Mouse (Mus musculus): Measurements from ENCODE around the gene Hoxc10. TPM values are rescaled to one million over a fixed set of nuclear protein-coding genes. Genes with fewer than 3 reads are reported as not detected.

Gene Hoxc10
- polyA plus RNA-seq, 1 experiment from 2014 or later, result not detected

- Histone ChIP-seq H3K9ac (replicated peaks) (no peak within 1 kb of the TSS), H3K4me2 (ENCODE audit: low read depth, low read length) (no peak within 1 kb of the TSS)
- DNase-seq, result no peak
Observed at GRCm38 (mm10) chr15:102921053-102922011, 45.3 kb upstream of the Hoxc10 start, which contains the start of gene Hoxc13. Gene Hoxc13, plus strand, starts transcription at chr15:102921103.

GRCm38 (mm10) chr15:102922012-102922362 lies 44.6 kb upstream of the Hoxc10 start:
- no peak overlapping the region for H3K4me2 ChIP-seq (ENCODE audit: low read depth, low read length)
- WGBS (ENCODE audit: insufficient replicate concordance), result 1% methylated on average over 24 of the region's 24 CpGs
- H3K27ac ChIP-seq (ENCODE audit: low read depth), result no peak overlapping the region
- ATAC-seq (no peak), DNase-seq (no peak)
- no peak overlapping the region for H3K9ac ChIP-seq (replicated peaks)
- no peaks in the 10 kb centered on the region for H3K4me1 ChIP-seq (ENCODE audit: insufficient read depth)
- H3K9me3 ChIP-seq (ENCODE audit: low read length), result no peaks in the 10 kb centered on the region
- H3K27me3 ChIP-seq (ENCODE audit: insufficient read depth, low read length), result peaks cover 87% of the 10 kb centered on the region
- no peaks in the 10 kb centered on the region for H3K36me3 ChIP-seq (replicated peaks; ENCODE audit: insufficient read depth, low read length)
- TF ChIP-seq CTCF (IDR thresholded peaks at IDR 0.05; ENCODE audit: low read depth) (no peak), EP300 (IDR thresholded peaks at IDR 0.05; ENCODE audit: low read depth) (no peak)
- H3K4me3 ChIP-seq (ENCODE audit: low read depth, low read length), result no peak overlapping the region

More at GRCm38 (mm10) chr15:102921053-102922011, 45.3 kb upstream of the Hoxc10 start, which contains the start of gene Hoxc13:
- Histone ChIP-seq H3K27me3 (ENCODE audit: insufficient read depth, low read length) (peaks cover 87% of the 10 kb centered on the region), H3K4me1 (ENCODE audit: insufficient read depth) (no peaks in the 10 kb centered on the region), H3K36me3 (replicated peaks; ENCODE audit: insufficient read depth, low read length) (no peaks in the 10 kb centered on the region), H3K9me3 (ENCODE audit: low read length) (no peaks in the 10 kb centered on the region), H3K4me3 (ENCODE audit: low read depth, low read length) (no peak within 1 kb of the TSS), H3K27ac (ENCODE audit: low read depth) (no peak within 1 kb of the TSS)
- no peak for ATAC-seq
- no peak for TF ChIP-seq EP300 (IDR thresholded peaks at IDR 0.05; ENCODE audit: low read depth)
- TF ChIP-seq CTCF (IDR thresholded peaks at IDR 0.05; ENCODE audit: low read depth), result no peak
- 2% methylated on average over 62 of the region's 88 CpGs for WGBS (ENCODE audit: insufficient replicate concordance)

- Histone ChIP-seq H3K9ac (replicated peaks) (no peak overlapping the region), H3K4me1 (ENCODE audit: insufficient read depth) (no peaks in the 10 kb centered on the region), H3K4me3 (ENCODE audit: low read depth, low read length) (no peak overlapping the region), H3K36me3 (replicated peaks; ENCODE audit: insufficient read depth, low read length) (no peaks in the 10 kb centered on the region), H3K27me3 (ENCODE audit: insufficient read depth, low read length) (peaks cover 87% of the 10 kb centered on the region), H3K4me2 (ENCODE audit: low read depth, low read length) (no peak overlapping the region), H3K27ac (ENCODE audit: low read depth) (no peak overlapping the region), H3K9me3 (ENCODE audit: low read length) (no peaks in the 10 kb centered on the region)
- 12% methylated on average over 6 of the region's 6 CpGs for WGBS (ENCODE audit: insufficient replicate concordance)
- no peak for ATAC-seq
- no peak for DNase-seq
- TF ChIP-seq CTCF (IDR thresholded peaks at IDR 0.05; ENCODE audit: low read depth) (no peak), EP300 (IDR thresholded peaks at IDR 0.05; ENCODE audit: low read depth) (no peak)
Observed at GRCm38 (mm10) chr15:102922636-102923500, 43.7 kb upstream of the Hoxc10 start.

- Histone ChIP-seq H3K4me2 (ENCODE audit: low read depth, low read length) (no peak overlapping the region), H3K4me3 (ENCODE audit: low read depth, low read length) (no peak overlapping the region), H3K9ac (replicated peaks) (no peak overlapping the region), H3K9me3 (ENCODE audit: low read length) (no peaks in the 10 kb centered on the region), H3K27ac (ENCODE audit: low read depth) (no peak overlapping the region), H3K36me3 (replicated peaks; ENCODE audit: insufficient read depth, low read length) (no peaks in the 10 kb centered on the region), H3K4me1 (ENCODE audit: insufficient read depth) (no peaks in the 10 kb centered on the region), H3K27me3 (ENCODE audit: insufficient read depth, low read length) (peaks cover 86% of the 10 kb centered on the region)
- TF ChIP-seq EP300 (IDR thresholded peaks at IDR 0.05; ENCODE audit: low read depth) (no peak), CTCF (IDR thresholded peaks at IDR 0.05; ENCODE audit: low read depth) (no peak)
- WGBS (ENCODE audit: insufficient replicate concordance), result 3% methylated on average over 40 of the region's 40 CpGs
- ATAC-seq, result no peak
- DNase-seq, result no peak
Observed at GRCm38 (mm10) chr15:102927032-102927645, 39.5 kb upstream of the Hoxc10 start.

- Histone ChIP-seq H3K27ac (ENCODE audit: low read depth) (no peak overlapping the region), H3K4me2 (ENCODE audit: low read depth, low read length) (no peak overlapping the region), H3K4me3 (ENCODE audit: low read depth, low read length) (no peak overlapping the region), H3K36me3 (replicated peaks; ENCODE audit: insufficient read depth, low read length) (no peaks in the 10 kb centered on the region), H3K9me3 (ENCODE audit: low read length) (no peaks in the 10 kb centered on the region), H3K27me3 (ENCODE audit: insufficient read depth, low read length) (peaks cover 98% of the 10 kb centered on the region), H3K9ac (replicated peaks) (no peak overlapping the region), H3K4me1 (ENCODE audit: insufficient read depth) (no peaks in the 10 kb centered on the region)
- 6% methylated on average over 23 of the region's 23 CpGs for WGBS (ENCODE audit: insufficient replicate concordance)
- no peak for DNase-seq
- ATAC-seq, result no peak
- no peak for TF ChIP-seq EP300 (IDR thresholded peaks at IDR 0.05; ENCODE audit: low read depth)
- TF ChIP-seq CTCF (IDR thresholded peaks at IDR 0.05; ENCODE audit: low read depth), result no peak
Observed at GRCm38 (mm10) chr15:102931706-102932358, 34.8 kb upstream of the Hoxc10 start.

Data from liver, postnatal 0 days (tissue).